7 mouse cellular contexts compared by ENCODE assay signal in the genomic region with DNA sequence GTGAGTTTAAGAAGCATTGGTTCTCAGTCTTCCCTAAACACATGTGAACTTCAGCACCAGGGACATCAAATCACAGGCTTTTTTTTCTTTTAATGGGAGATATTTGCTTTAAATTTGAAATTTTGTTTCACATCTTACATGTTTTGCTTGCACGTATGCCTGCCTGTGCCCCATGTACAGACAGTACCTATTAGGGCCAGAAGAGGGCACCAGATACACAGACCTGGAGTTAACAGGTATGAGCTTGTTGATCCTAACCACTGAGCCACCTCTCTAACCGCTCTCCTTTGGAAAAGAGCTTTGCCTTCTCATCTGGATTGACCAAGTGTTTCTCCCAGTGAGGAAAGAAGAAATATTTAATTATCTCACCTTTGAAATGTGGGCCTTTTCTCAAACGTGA. TPM values are rescaled to one million over a fixed set of nuclear protein-coding genes. Genes with fewer than 3 reads are reported as not detected.
A peak's percentile ranks its signal among the peaks of the same experiment; 100 is the strongest.
DNase-seq lines count a peak whose midpoint lies in the region; ATAC-seq and TF ChIP-seq lines count a peak whose summit lies in the region.

No protein-coding gene starts in this region.

- H3K9me3 ChIP-seq in embryonic facial prominence, embryonic 11.5 days (replicated peaks; ENCODE audit: control insufficient read depth, low read length): no peaks in the 10 kb centered on the region
- H3K9me3 ChIP-seq in liver, embryonic 13.5 days (replicated peaks): no peaks in the 10 kb centered on the region

- H3K27ac ChIP-seq in left cerebral cortex, adult 2 months: no peak overlapping the region
- no peak overlapping the region for H3K27ac ChIP-seq in embryonic facial prominence, embryonic 11.5 days (replicated peaks; ENCODE audit: low read depth, low read length)
- H3K27ac ChIP-seq in liver, embryonic 13.5 days: no peak overlapping the region

- intact Hi-C loops in left cerebral cortex, adult 2 months (cut with DNase I): no loop called here

- peak in 1 of 2 experiments; percentile 39 for DNase-seq in left cerebral cortex, adult 2 months (ENCODE audit: extremely low spot score in 1 of 2, low spot score in 2 of 2)
- no peak for DNase-seq in left cerebral cortex, adult 8-10 months (ENCODE audit: low spot score in 2 of 2)
- peak; percentile 73 for DNase-seq in ES-CJ7 (ENCODE audit: low read depth, low spot score)
- peak; percentile 52 to 55 for DNase-seq in adrenal gland, adult 18-20 months (ENCODE audit: low spot score in 2 of 2)
- DNase-seq in embryonic facial prominence, embryonic 11.5 days (ENCODE audit: low spot score): peak; percentile 59
- peak; percentile 4 for DNase-seq in liver, embryonic 13.5 days
- DNase-seq in thymus, postnatal 10 days (ENCODE audit: low spot score in 2 of 2): peak; percentile 21 to 58

- no peaks in the 10 kb centered on the region for H3K36me3 ChIP-seq in embryonic facial prominence, embryonic 11.5 days (replicated peaks; ENCODE audit: control insufficient read depth, insufficient read depth, low read depth, low read length)
- H3K36me3 ChIP-seq in liver, embryonic 13.5 days: no peaks in the 10 kb centered on the region

- H3K4me3 ChIP-seq in left cerebral cortex, adult 2 months: no peak overlapping the region
- no peak overlapping the region for H3K4me3 ChIP-seq in embryonic facial prominence, embryonic 11.5 days (ENCODE audit: low read depth, low read length)
- no peak overlapping the region for H3K4me3 ChIP-seq in liver, embryonic 13.5 days (replicated peaks)

- no peak overlapping the region for H3K4me2 ChIP-seq in embryonic facial prominence, embryonic 11.5 days (ENCODE audit: low read depth, low read length)
- H3K4me2 ChIP-seq in liver, embryonic 13.5 days: no peak overlapping the region

- WGBS in embryonic facial prominence, embryonic 11.5 days: 49% methylated on average over 3 of the region's 3 CpGs
- 44% methylated on average over 3 of the region's 3 CpGs for WGBS in liver, embryonic 13.5 days (ENCODE audit: insufficient replicate concordance)

- peak; percentile 76 for TF ChIP-seq CTCF in left cerebral cortex, adult 2 months (IDR thresholded peaks at IDR 0.05)

- no peak overlapping the region for H3K9ac ChIP-seq in embryonic facial prominence, embryonic 11.5 days (replicated peaks; ENCODE audit: low read length)
- H3K9ac ChIP-seq in liver, embryonic 13.5 days: no peak overlapping the region

- H3K4me1 ChIP-seq in embryonic facial prominence, embryonic 11.5 days (ENCODE audit: control insufficient read depth, insufficient read depth, low read length): no peaks in the 10 kb centered on the region
- no peaks in the 10 kb centered on the region for H3K4me1 ChIP-seq in liver, embryonic 13.5 days (replicated peaks)

- ATAC-seq in embryonic facial prominence, embryonic 11.5 days (replicated peaks; ENCODE audit: insufficient number of reproducible peaks, low FRiP score, low TSS enrichment, low read depth): no peak
- ATAC-seq in liver, embryonic 13.5 days (ENCODE audit: low read depth): no peak

- H3K27me3 ChIP-seq in embryonic facial prominence, embryonic 11.5 days (ENCODE audit: control insufficient read depth, insufficient read depth, low read length): no peaks in the 10 kb centered on the region; the same call in 1 of the 2 replicates
- H3K27me3 ChIP-seq in liver, embryonic 13.5 days: peaks cover 16% of the 10 kb centered on the region

RNA-seq across cellular contexts. Expression of gene Larp6, which starts 5.5 kb away (rescaled TPM):
- 10 to 100 TPM; 37.8 to 39.0 TPM for total RNA-seq in left cerebral cortex, adult 2 months (2021)
- 10 to 100 TPM; 43.2 to 46.2 (median 43.7) TPM for total RNA-seq in left cerebral cortex, adult 8-10 months (2022)
- 1 to 10 TPM; 2.5 to 3.5 TPM for total RNA-seq in adrenal gland, adult 18-20 months (2021)
- 1.5 and 2.3 TPM in 2 replicates for polyA plus RNA-seq in embryonic facial prominence, embryonic 11.5 days (2014; fragmentation: Nextera tagmentation; extraction: Ambion mirVana)
- 0.06 and 0.08 TPM in 2 replicates for polyA plus RNA-seq in liver, embryonic 13.5 days (2015; fragmentation: Nextera tagmentation; extraction: Ambion mirVana)

RNA-seq across cellular contexts. Expression of gene Lrrc49, which starts 30.3 kb away (rescaled TPM):
- total RNA-seq in left cerebral cortex, adult 2 months (2021): 10 to 100 TPM; 86.7 to 94.7 TPM
- 10 to 100 TPM; 75.0 to 97.8 (median 88.4) TPM for total RNA-seq in left cerebral cortex, adult 8-10 months (2022)
- total RNA-seq in adrenal gland, adult 18-20 months (2021): 10 to 100 TPM; 11.1 to 12.4 TPM
- 36.1 and 38.7 TPM in 2 replicates for polyA plus RNA-seq in embryonic facial prominence, embryonic 11.5 days (2014; fragmentation: Nextera tagmentation; extraction: Ambion mirVana)
- polyA plus RNA-seq in liver, embryonic 13.5 days (2015; fragmentation: Nextera tagmentation; extraction: Ambion mirVana): 1.2 and 1.3 TPM in 2 replicates

Comparison
In these comparisons a context has a peak if more than half of its experiments do, and no peak if none do; other contexts are left out.
1. DNase-seq: peak in ES-CJ7 (single experiment), adrenal gland, adult 18-20 months (2 of 2), embryonic facial prominence, embryonic 11.5 days (single experiment), liver, embryonic 13.5 days (single experiment) and thymus, postnatal 10 days (2 of 2); none in left cerebral cortex, adult 8-10 months (0 of 2).
2. RNA of gene Larp6, which starts 5.5 kb away (total RNA-seq): 43.2 to 46.2 TPM in left cerebral cortex, adult 8-10 months and 37.8 to 39.0 TPM in left cerebral cortex, adult 2 months; 2.5 to 3.5 TPM in adrenal gland, adult 18-20 months; every median in the first group is over 4 times any median in the second.
3. RNA of gene Lrrc49, which starts 30.3 kb away (total RNA-seq): 86.7 to 94.7 TPM in left cerebral cortex, adult 2 months and 75.0 to 97.8 TPM in left cerebral cortex, adult 8-10 months; 11.1 to 12.4 TPM in adrenal gland, adult 18-20 months; every median in the first group is over 4 times any median in the second.